Mouse (Mus musculus): ENCODE results near the gene Tardbp. TPM values are rescaled to one million over a fixed set of nuclear protein-coding genes. Genes with fewer than 3 reads are reported as not detected.

The Tardbp gene
- polyA plus RNA-seq, 1 experiment from 2014 or later = 272 TPM

- 70% methylated on average over 5 of the region's 5 CpGs for WGBS
- Histone ChIP-seq H3K4me1 (peaks cover 16% of the 10 kb centered on the region), H3K27ac (replicated peaks) (no peak overlapping the region), H3K9me3 (no peaks in the 10 kb centered on the region), H3K36me3 (peaks cover 28% of the 10 kb centered on the region), H3K9ac (replicated peaks) (no peak overlapping the region), H3K27me3 (no peaks in the 10 kb centered on the region), H3K4me2 (replicated peaks) (no peak overlapping the region), H3K4me3 (no peak overlapping the region)
- no peak for ATAC-seq (replicated peaks)
These were observed 16.0 kb downstream of the Tardbp start for GRCm38 (mm10) chr4:148610631-148611364.

GRCm38 (mm10) chr4:148609805-148610204, 17.0 kb downstream of the Tardbp start:
- no peak overlapping the region for H3K27ac ChIP-seq (replicated peaks)
- no peaks in the 10 kb centered on the region for H3K27me3 ChIP-seq
- no peak overlapping the region for H3K9ac ChIP-seq (replicated peaks)
- H3K9me3 ChIP-seq = no peaks in the 10 kb centered on the region
- no peak overlapping the region for H3K4me2 ChIP-seq (replicated peaks)
- 82% methylated on average over 5 of the region's 5 CpGs for WGBS
- no peak overlapping the region for H3K4me3 ChIP-seq
- H3K36me3 ChIP-seq = peaks cover 18% of the 10 kb centered on the region
- H3K4me1 ChIP-seq = peaks cover 14% of the 10 kb centered on the region
- no peak for ATAC-seq (replicated peaks)

GRCm38 (mm10) chr4:148607758-148608157, 19.1 kb downstream of the Tardbp start:
- Histone ChIP-seq H3K27ac (replicated peaks) (no peak overlapping the region), H3K9me3 (no peaks in the 10 kb centered on the region), H3K4me3 (no peak overlapping the region), H3K4me2 (replicated peaks) (no peak overlapping the region), H3K4me1 (no peaks in the 10 kb centered on the region), H3K27me3 (no peaks in the 10 kb centered on the region), H3K9ac (replicated peaks) (no peak overlapping the region), H3K36me3 (peaks cover 6% of the 10 kb centered on the region; the same call in 1 of the 2 replicates)
- 18% methylated on average over 5 of the region's 5 CpGs for WGBS
- peak; percentile 36; the same call in 1 of the 2 replicates for ATAC-seq (replicated peaks)

- H3K4me3 ChIP-seq = no peak overlapping the region
- no peaks in the 10 kb centered on the region for H3K36me3 ChIP-seq
- no peak for ATAC-seq (replicated peaks)
These were observed 22.2 kb downstream of the Tardbp start for GRCm38 (mm10) chr4:148604541-148605165.

DNA sequence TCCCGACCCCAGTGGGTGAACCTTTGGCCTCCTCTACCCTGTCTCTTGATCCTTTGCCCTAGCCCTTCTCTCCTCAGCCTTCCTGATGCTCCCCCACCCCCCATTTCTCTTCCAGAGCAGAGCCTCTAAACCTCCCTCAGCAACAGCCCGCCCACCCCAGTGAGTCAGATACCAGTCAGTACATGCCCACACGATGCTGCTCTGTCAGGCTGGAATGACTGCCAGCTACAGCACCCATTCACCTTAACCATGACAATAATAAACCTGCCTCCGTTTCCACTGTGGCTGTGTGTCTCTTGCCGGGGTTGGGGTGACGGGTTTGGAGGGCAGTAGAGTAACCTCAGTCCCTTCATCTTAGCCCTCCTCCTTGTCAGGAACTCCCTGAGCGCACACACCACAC, 22.7 kb downstream of the Tardbp start:
- no peak overlapping the region for H3K27ac ChIP-seq (replicated peaks)
- no peak overlapping the region for H3K9ac ChIP-seq (replicated peaks)
- 79% methylated on average over 7 of the region's 7 CpGs for WGBS
- no peak for ATAC-seq (replicated peaks)
- H3K4me1 ChIP-seq = no peaks in the 10 kb centered on the region
- H3K4me2 ChIP-seq (replicated peaks) = no peak overlapping the region
- H3K27me3 ChIP-seq = no peaks in the 10 kb centered on the region
- H3K36me3 ChIP-seq = 0 out of 2 replicates have a peak, but pooled peaks cover 3% of the 10 kb centered on the region
- no peak overlapping the region for H3K4me3 ChIP-seq
- H3K9me3 ChIP-seq = no peaks in the 10 kb centered on the region

More at GRCm38 (mm10) chr4:148604541-148605165, 22.2 kb downstream of the Tardbp start:
- Histone ChIP-seq H3K9ac (replicated peaks) (no peak overlapping the region), H3K4me1 (no peaks in the 10 kb centered on the region), H3K4me2 (replicated peaks) (no peak overlapping the region), H3K27me3 (no peaks in the 10 kb centered on the region), H3K27ac (replicated peaks) (no peak overlapping the region), H3K9me3 (no peaks in the 10 kb centered on the region)
- WGBS = 85% methylated on average over 3 of the region's 3 CpGs

DNA sequence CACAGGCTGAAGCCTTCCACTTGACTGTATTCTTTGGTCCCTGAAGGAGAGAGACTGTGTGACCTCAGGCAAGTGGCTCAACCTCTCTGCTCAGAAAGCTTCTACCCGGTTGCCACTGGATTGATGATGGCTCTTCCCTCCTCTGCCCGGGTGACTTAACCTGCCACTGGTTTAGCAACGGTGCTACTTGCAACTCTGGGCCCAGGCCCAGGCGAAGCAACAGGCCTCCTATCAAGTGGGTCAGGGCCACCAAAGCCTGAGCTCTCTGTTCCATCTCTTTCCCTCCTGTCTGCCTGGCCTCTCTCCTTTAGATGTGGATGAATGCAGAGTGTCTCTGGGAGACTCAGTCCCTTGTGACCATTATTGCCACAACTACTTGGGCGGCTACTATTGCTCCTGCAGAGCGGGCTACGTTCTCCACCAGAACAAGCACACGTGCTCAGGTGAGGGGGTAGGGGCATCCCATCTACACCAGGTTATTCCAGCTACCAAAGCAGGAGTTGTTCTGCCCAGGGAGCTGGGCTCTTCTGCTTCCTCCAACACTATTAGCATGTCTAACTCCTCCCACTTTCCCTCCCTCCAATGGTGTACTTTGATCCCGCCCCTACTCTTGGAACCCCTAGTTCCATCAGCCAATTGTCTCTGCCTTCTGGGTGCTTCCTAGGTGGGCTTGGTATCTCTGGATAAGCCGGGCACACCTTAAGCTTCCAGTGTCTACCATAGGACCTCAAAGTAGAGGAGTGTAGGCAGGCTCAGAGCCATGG, 23.3 kb downstream of the Tardbp start:
- Histone ChIP-seq H3K27me3 (no peaks in the 10 kb centered on the region), H3K36me3 (0 out of 2 replicates have a peak, but pooled peaks cover 7% of the 10 kb centered on the region), H3K4me1 (no peaks in the 10 kb centered on the region), H3K9ac (replicated peaks) (no peak overlapping the region), H3K9me3 (no peaks in the 10 kb centered on the region), H3K4me3 (no peak overlapping the region), H3K27ac (replicated peaks) (no peak overlapping the region), H3K4me2 (replicated peaks) (no peak overlapping the region)
- ATAC-seq (replicated peaks) = no peak
- WGBS = 78% methylated on average over 10 of the region's 10 CpGs

GRCm38 (mm10) chr4:148602357-148603120, 24.3 kb downstream of the Tardbp start, which contains the start of gene Masp2:
Masp2 (plus strand) TSS chr4:148602554.
- ATAC-seq (replicated peaks) = no peak
- H3K27me3 ChIP-seq = no peaks in the 10 kb centered on the region
- H3K27ac ChIP-seq (replicated peaks) = no peak within 1 kb of the TSS
- no peak within 1 kb of the TSS for H3K4me2 ChIP-seq (replicated peaks)
- no peak within 1 kb of the TSS for H3K9ac ChIP-seq (replicated peaks)
- WGBS = 90% methylated on average over 14 of the region's 14 CpGs
- peaks cover 13% of the 10 kb centered on the region; the same call in 1 of the 2 replicates for H3K36me3 ChIP-seq
- no peaks in the 10 kb centered on the region for H3K9me3 ChIP-seq
- H3K4me3 ChIP-seq = no peak within 1 kb of the TSS
- no peaks in the 10 kb centered on the region for H3K4me1 ChIP-seq

GRCm38 (mm10) chr4:148601871-148602270, 24.9 kb downstream of the Tardbp start:
- H3K4me2 ChIP-seq (replicated peaks) = no peak overlapping the region
- H3K9me3 ChIP-seq = no peaks in the 10 kb centered on the region
- ATAC-seq (replicated peaks) = no peak
- H3K27ac ChIP-seq (replicated peaks) = no peak overlapping the region
- H3K4me3 ChIP-seq = no peak overlapping the region
- no peaks in the 10 kb centered on the region for H3K27me3 ChIP-seq
- H3K4me1 ChIP-seq = no peaks in the 10 kb centered on the region
- H3K36me3 ChIP-seq = peaks cover 18% of the 10 kb centered on the region
- no peak overlapping the region for H3K9ac ChIP-seq (replicated peaks)
- WGBS = 93% methylated on average over 4 of the region's 4 CpGs

- 91% methylated on average over 4 of the region's 4 CpGs for WGBS
These were observed 26.5 kb downstream of the Tardbp start for GRCm38 (mm10) chr4:148600316-148600715.

DNA sequence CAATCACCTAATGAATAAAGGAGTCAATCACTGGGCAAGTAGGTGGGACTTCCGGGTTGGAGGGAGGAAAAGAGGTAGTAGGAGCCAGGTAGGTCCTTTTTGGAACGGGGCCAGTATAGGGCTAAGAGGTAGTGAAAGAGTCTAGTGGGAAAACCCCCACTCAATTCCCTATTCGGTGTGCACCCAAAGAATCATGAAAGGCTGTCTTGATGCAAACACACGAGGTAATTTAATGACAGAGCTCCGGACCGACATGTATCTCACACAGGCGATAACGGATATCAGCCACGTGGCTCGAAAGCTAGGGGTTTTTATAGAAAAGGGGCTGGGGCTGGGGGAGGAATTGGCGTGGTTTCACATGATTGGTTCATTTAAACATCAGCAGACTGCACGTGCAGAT, 28.0 kb downstream of the Tardbp start:
- Histone ChIP-seq H3K27me3 (no peaks in the 10 kb centered on the region), H3K9me3 (no peaks in the 10 kb centered on the region), H3K4me1 (peaks cover 4% of the 10 kb centered on the region; the same call in 1 of the 2 replicates), H3K4me2 (replicated peaks) (no peak overlapping the region), H3K9ac (replicated peaks) (no peak overlapping the region), H3K4me3 (no peak overlapping the region), H3K36me3 (peaks cover 47% of the 10 kb centered on the region), H3K27ac (replicated peaks) (no peak overlapping the region)
- no peak for ATAC-seq (replicated peaks)
- 94% methylated on average over 12 of the region's 12 CpGs for WGBS

More at GRCm38 (mm10) chr4:148600316-148600715, 26.5 kb downstream of the Tardbp start:
- H3K4me3 ChIP-seq = no peak overlapping the region
- H3K9ac ChIP-seq (replicated peaks) = no peak overlapping the region
- H3K4me2 ChIP-seq (replicated peaks) = no peak overlapping the region
- H3K4me1 ChIP-seq = no peaks in the 10 kb centered on the region
- H3K9me3 ChIP-seq = no peaks in the 10 kb centered on the region
- ATAC-seq (replicated peaks) = no peak
- no peak overlapping the region for H3K27ac ChIP-seq (replicated peaks)
- no peaks in the 10 kb centered on the region for H3K27me3 ChIP-seq
- H3K36me3 ChIP-seq = peaks cover 32% of the 10 kb centered on the region

DNA sequence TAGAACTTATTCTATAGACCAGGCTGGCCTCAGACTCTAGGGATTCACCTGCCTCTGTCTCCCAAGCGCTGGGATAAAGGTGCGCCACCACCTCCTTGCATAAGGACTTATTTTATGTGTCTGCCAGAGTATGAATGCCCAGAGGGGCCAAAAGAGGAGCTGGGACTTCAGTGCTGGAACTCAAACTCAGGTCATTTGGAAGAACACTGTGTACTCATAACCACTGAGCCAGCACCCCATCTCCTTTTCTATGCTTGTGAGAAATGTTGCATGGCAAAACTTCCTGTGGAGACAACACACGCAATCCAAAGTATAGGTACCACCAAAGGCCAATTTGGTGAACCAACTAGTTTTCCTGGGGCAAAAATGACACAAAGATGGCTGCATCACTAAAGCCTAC, 30.1 kb downstream of the Tardbp start:
- no peaks in the 10 kb centered on the region for H3K9me3 ChIP-seq
- H3K4me2 ChIP-seq (replicated peaks) = no peak overlapping the region
- ATAC-seq (replicated peaks) = no peak
- peaks cover 21% of the 10 kb centered on the region for H3K4me1 ChIP-seq
- no peak overlapping the region for H3K9ac ChIP-seq (replicated peaks)
- no peaks in the 10 kb centered on the region for H3K27me3 ChIP-seq
- H3K27ac ChIP-seq (replicated peaks) = no peak overlapping the region
- H3K36me3 ChIP-seq = peaks cover 52% of the 10 kb centered on the region
- no peak overlapping the region for H3K4me3 ChIP-seq
- 97% methylated on average over 3 of the region's 3 CpGs for WGBS
